Mouse (Mus musculus) spleen, adult 18-20 months (tissue): ENCODE data around the gene Gtf2f1.

Experiments used
- DNase-seq, 2 experiments: peaks; one replicate each; pipeline ENCODE4 v3.0.0; 2022; ENCODE audit warnings: mixed read lengths in 2 of 2

Gene Gtf2f1

GRCm38 (mm10) chr17:56973956-56974707 lies 37.0 kb downstream of the Gtf2f1 start:
- DNase-seq, result no peak

- no peak for DNase-seq
Observed at GRCm38 (mm10) chr17:56970081-56970480, 41.0 kb downstream of the Gtf2f1 start.

GRCm38 (mm10) chr17:56969321-56969720 lies 41.8 kb downstream of the Gtf2f1 start:
- no peak for DNase-seq

- no peak for DNase-seq
Observed at GRCm38 (mm10) chr17:56963646-56964045, 47.4 kb downstream of the Gtf2f1 start.

DNA sequence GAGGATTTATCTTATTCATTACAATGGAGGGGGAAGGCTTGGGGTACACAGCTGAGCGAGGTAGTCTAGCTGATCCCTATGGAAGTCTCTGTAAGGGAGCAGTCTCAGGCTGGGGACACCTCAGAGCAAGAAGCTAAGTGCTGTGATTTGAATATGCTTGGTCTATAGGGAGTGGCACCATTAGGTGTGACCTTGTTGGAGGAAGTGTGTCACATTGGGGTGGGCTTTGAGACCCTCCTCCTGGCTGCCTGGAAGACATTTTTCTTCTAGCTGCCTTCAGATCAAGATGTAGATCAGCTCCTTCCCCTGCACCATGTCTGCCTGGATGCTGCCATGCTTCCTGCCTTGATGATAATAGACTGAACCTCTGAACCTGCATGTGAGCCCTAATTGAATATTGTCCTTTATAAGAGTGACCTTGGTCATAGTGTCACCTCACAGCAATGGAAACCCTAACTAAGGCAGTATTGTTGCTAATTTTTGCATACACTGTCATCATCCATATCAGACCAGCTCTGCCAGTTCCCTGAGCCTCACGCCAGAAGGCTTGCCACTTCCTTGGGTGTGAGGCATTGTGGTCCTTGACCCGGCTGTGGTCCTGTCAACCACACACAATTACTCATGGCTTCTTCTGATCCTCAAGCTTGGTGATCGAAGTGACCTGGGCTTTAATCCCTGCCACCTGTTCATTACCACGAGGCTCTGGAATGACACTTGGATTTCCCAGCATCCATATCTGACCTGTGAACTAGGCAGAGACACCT lies 48.3 kb downstream of the Gtf2f1 start:
- no peak for DNase-seq

GRCm38 (mm10) chr17:56961880-56962279 lies 49.2 kb downstream of the Gtf2f1 start:
- DNase-seq, result no peak

GRCm38 (mm10) chr17:56958667-56959066 lies 52.4 kb downstream of the Gtf2f1 start:
- DNase-seq, result no peak

GRCm38 (mm10) chr17:56957763-56958429 lies 53.2 kb downstream of the Gtf2f1 start:
- peak; percentile 64 to 68 for DNase-seq

- DNase-seq, result no peak
Observed at GRCm38 (mm10) chr17:56954871-56955270, 56.2 kb downstream of the Gtf2f1 start.
